Mouse (Mus musculus) bone marrow, adult 2 months (tissue): ENCODE measurements around the gene Rnase13. TPM values are rescaled to one million over a fixed set of nuclear protein-coding genes. Genes with fewer than 3 reads are reported as not detected.
A peak's percentile ranks its signal among the peaks of the same experiment; 100 is the strongest.
"Not testable (repeated sequence)": the region's sequence is repeated elsewhere in the genome, so short reads cannot be mapped to it uniquely, and the experiment has no call there.

Experiments
- H3K27ac ChIP-seq: fragments of 200-500 bp; 2 replicates; pipeline ENCODE4 v1.5.1; 2012; ENCODE audit warnings: low read depth, mild to moderate bottlenecking, control low read depth, inconsistent platforms, low read length; ENCODE audit not compliant: control insufficient read depth, poor library complexity, insufficient read depth
- H3K4me1 ChIP-seq: fragments of 200-500 bp; 2 replicates; pipeline ENCODE4 v1.6.1; 2011; ENCODE audit warnings: low read length; ENCODE audit not compliant: control insufficient read depth, insufficient read depth
- H3K4me3 ChIP-seq: fragments of 200-500 bp; replicated peaks from 2 replicates; pipeline ENCODE3; 2011; ENCODE audit warnings: mild to moderate bottlenecking, low read depth, low read length, control low read depth; ENCODE audit not compliant: control insufficient read depth
- CTCF ChIP-seq: fragments of 200-500 bp; IDR thresholded peaks from 2 replicates; pipeline ENCODE4 v1.5.1; 2011; ENCODE audit warnings: low read length, control low read depth; ENCODE audit not compliant: control insufficient read depth, insufficient read depth
- POLR2A ChIP-seq: fragments of 200-500 bp; IDR thresholded peaks from 2 replicates; pipeline ENCODE4 v1.6.1; 2011; ENCODE audit warnings: low read depth, mild to moderate bottlenecking, control low read depth, low read length, borderline replicate concordance; ENCODE audit not compliant: control insufficient read depth
- WGBS: fragments of 180-500 bp; shearing (Covaris S2); methylation state at CpG from one replicate; pipeline ENCODE4 v1.1.7; 2018; 5-methylcytosine and 5-hydroxymethylcytosine counted together
- polyA plus RNA-seq: library from polyadenylated mRNA; stranded (reverse); fragments of >200 nt; gene quantifications from 2 replicates; pipeline ENCODE4 v1.2.4, GENCODE M21; 2011; ENCODE audit warnings: low replicate concordance; ENCODE audit not compliant: missing spikeins, insufficient read depth, insufficient read length

Gene Rnase13
- polyA plus RNA-seq, 1 experiment: not detected

- no peak for TF ChIP-seq POLR2A
- TF ChIP-seq CTCF: peak; percentile 27; the same call in 1 of the 2 replicates
- Histone ChIP-seq H3K27ac (no peak overlapping the region), H3K4me1 (no peaks in the 10 kb centered on the region), H3K4me3 (no peak overlapping the region)
- 32% methylated on average over 5 of the region's 5 CpGs for WGBS
These were observed 8.3 kb upstream of the Rnase13 start for GRCm38 (mm10) chr14:51930824-51931223.

DNA sequence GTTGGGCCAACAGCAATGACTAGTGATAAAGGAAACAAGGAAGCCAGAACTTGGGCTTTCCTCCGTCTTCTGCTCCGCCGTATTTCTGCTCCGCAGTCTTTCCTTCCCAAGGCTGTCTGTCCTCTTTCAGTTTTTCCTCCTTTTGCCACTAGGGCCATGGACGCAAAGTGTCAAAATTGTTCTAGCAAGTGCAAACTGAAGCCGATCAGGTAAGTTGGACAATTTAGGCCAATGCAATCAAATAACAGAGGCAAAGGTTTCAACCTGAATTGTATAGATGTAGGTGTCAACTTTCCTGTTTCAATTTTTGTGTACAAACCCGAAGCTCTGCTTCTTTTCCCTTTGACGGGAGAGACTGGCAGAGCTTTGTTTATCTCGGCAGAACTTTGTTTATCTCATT lies 7.4 kb upstream of the Rnase13 start:
- WGBS: 77% methylated on average over 9 of the region's 9 CpGs

GRCm38 (mm10) chr14:51929309-51929943 lies 6.9 kb upstream of the Rnase13 start:
- 89% methylated on average over 8 of the region's 8 CpGs for WGBS
- no peak overlapping the region for H3K4me3 ChIP-seq
- no peak overlapping the region for H3K27ac ChIP-seq
- TF ChIP-seq CTCF: no peak
- no peak for TF ChIP-seq POLR2A
- H3K4me1 ChIP-seq: no peaks in the 10 kb centered on the region

More for the DNA sequence above, 7.4 kb upstream of the Rnase13 start:
- Histone ChIP-seq H3K4me3 (no peak overlapping the region), H3K27ac (no peak overlapping the region), H3K4me1 (no peaks in the 10 kb centered on the region)
- TF ChIP-seq CTCF (no peak), POLR2A (no peak)

DNA sequence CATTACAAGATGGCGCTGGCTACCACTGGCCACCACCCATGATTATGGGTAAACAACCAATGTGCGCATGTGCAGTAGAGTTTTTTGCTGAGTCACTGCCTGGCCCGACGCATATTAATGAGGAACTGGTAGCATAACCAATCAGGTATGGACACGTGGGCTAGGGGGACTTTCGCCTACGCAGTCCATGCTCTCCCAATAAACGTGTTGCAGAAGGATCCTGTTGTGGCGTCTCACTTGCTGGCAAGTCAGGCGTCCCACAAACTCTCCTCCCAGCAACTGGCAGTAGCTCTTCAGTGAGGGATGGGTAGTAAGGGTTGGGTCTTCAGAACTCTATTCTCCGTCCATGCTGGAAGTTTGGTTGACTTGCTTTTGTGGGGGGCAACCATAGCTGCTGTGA lies 4.4 kb upstream of the Rnase13 start:
- H3K27ac ChIP-seq, H3K4me1 ChIP-seq, H3K4me3 ChIP-seq: not testable (repeated sequence)
- WGBS: 86% methylated on average over 11 of the region's 11 CpGs

GRCm38 (mm10) chr14:51923492-51923891 lies 919 bp upstream of the Rnase13 start:
- Histone ChIP-seq H3K4me1 (no peaks in the 10 kb centered on the region), H3K4me3 (no peak overlapping the region), H3K27ac (no peak overlapping the region)
- TF ChIP-seq CTCF (no peak), POLR2A (no peak)
- WGBS: 79% methylated on average over 4 of the region's 4 CpGs

DNA sequence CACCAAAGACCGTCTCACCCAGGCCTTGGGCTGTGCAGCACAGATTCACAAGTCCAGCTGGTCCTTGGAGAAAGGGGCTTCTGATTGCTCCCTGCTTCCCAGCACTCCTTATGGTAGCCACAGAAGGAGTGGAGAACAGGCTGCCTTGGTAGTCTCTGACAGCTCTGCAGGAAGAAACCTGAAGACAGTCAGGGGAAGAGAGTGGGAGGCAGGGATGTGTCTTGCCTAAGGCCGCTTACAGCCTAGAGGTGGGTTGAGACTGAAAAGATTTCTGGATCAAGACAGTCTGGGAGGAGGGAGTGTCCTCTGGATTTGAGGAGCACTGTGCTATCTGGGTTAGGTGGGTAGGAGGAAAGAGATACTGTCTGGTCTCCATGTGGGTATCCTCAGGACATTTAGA lies 337 bp upstream of the Rnase13 start:
- H3K4me3 ChIP-seq: no peak overlapping the region
- H3K27ac ChIP-seq: no peak overlapping the region
- H3K4me1 ChIP-seq: no peaks in the 10 kb centered on the region
- 85% methylated on average over 2 of the region's 2 CpGs for WGBS
- TF ChIP-seq CTCF (no peak), POLR2A (no peak)

DNA sequence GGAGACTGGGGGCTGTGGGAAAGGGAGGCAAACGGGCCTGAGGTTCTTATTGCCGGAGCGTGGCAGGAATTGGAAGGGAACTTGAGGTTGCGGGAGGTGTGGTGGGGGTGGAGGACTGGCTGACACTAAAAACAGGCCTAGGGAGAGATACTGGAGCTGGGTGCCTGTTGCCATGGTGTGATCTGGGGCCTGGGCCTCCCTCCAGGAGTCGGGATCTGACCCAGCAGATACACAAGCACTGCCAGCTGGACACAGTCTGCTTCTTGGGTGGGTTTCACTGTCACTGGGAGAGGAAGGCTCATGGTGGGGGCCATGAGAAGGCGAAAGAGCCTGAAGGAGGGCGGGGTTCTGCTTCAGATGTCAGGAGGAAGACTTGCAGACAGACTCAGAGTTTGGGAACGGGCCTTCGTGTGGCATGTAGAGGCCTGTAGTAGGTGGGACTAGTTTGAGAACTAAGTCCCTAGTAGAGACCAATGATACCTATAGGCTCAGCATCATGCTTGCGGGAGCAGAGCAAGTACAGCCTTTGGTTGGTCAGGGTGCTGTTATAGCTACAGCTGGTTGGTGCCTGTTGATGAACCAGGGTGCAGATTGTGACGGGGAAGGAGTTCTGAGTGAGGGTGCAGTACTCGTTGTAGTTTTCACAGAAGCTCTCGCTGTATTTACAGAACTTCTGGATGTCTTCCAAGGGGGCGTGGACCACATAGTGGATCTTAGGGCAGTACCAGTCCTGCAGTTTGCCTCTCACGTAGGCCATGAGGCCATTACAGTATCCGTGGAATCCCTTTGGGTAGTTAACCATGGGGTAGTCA lies 608 bp downstream of the Rnase13 start:
- WGBS: 76% methylated on average over 16 of the region's 16 CpGs
- TF ChIP-seq CTCF (no peak), POLR2A (no peak)

GRCm38 (mm10) chr14:51918966-51919365 lies 3.6 kb downstream of the Rnase13 start:
- Histone ChIP-seq H3K27ac (no peak overlapping the region), H3K4me3 (no peak overlapping the region), H3K4me1 (no peaks in the 10 kb centered on the region)
- WGBS: 85% methylated on average over 4 of the region's 4 CpGs
- TF ChIP-seq POLR2A (no peak), CTCF (no peak)

More for the DNA sequence above, 608 bp downstream of the Rnase13 start:
- no peak overlapping the region for H3K4me3 ChIP-seq
- no peaks in the 10 kb centered on the region for H3K4me1 ChIP-seq
- no peak overlapping the region for H3K27ac ChIP-seq
